Mouse (Mus musculus) ES-Bruce4 (cell line): ENCODE data around the gene Cyb5r4.

ENCODE experiments used
- CTCF ChIP-seq: IDR thresholded peaks from one replicate; pipeline ENCODE4 v1.8.1; 2011; ENCODE audit warnings: low read depth, low read length
- EP300 ChIP-seq: IDR thresholded peaks from 2 replicates; pipeline ENCODE4 v1.6.1; 2011; ENCODE audit warnings: low read depth, low read length; ENCODE audit not compliant: insufficient read depth
- POLR2A ChIP-seq: IDR thresholded peaks from one replicate; pipeline ENCODE4 v1.8.1; 2011; ENCODE audit warnings: low read length; ENCODE audit not compliant: insufficient read depth

- TF ChIP-seq EP300: no peak
- no peak for TF ChIP-seq CTCF
- TF ChIP-seq POLR2A: no peak
These were observed 65.2 kb downstream of the Cyb5r4 start for GRCm38 (mm10) chr9:87086991-87087390.
